Mouse (Mus musculus) lung, embryonic 14.5 days (tissue): Measurements from ENCODE around the gene Gabarap. TPM values are rescaled to one million over a fixed set of nuclear protein-coding genes. Genes with fewer than 3 reads are reported as not detected.

Source experiments
- ATAC-seq: fragments of 200-750 bp; cut with Nextera tagmentation; 2 replicates; pipeline ENCODE4 v1.8.0; 2017; ENCODE audit warnings: mild to moderate bottlenecking, moderate TSS enrichment, moderate library complexity; ENCODE audit not compliant: insufficient read depth
- DNase-seq: peaks from one replicate; pipeline ENCODE4 v3.0.0-alpha.2; 2015
- H3K27ac ChIP-seq: fragments of 300-500 bp; sonication (generic); 2 replicates; pipeline ENCODE4 v1.5.1; 2014; ENCODE audit warnings: low read depth, mild to moderate bottlenecking, moderate library complexity
- H3K27me3 ChIP-seq: fragments of 300-500 bp; sonication (generic); 2 replicates; pipeline ENCODE4 v1.6.1; 2014; ENCODE audit warnings: low read length, control low read depth; ENCODE audit not compliant: insufficient read depth
- H3K36me3 ChIP-seq: fragments of 300-500 bp; sonication (generic); 2 replicates; pipeline ENCODE4 v1.6.1; 2014; ENCODE audit warnings: control low read depth; ENCODE audit not compliant: insufficient read depth
- H3K4me1 ChIP-seq: fragments of 300-500 bp; sonication (generic); 2 replicates; pipeline ENCODE4 v1.6.1; 2014; ENCODE audit warnings: antibody characterized with exemption, control low read depth; ENCODE audit not compliant: insufficient read depth
- H3K4me2 ChIP-seq: fragments of 300-500 bp; sonication (generic); 2 replicates; pipeline ENCODE4 v1.6.1; 2014; ENCODE audit warnings: mild to moderate bottlenecking
- H3K4me3 ChIP-seq: fragments of 300-500 bp; sonication (generic); 2 replicates; pipeline ENCODE4 v1.5.1; 2014; ENCODE audit warnings: low read depth, low read length
- H3K9ac ChIP-seq: fragments of 300-500 bp; sonication (generic); 2 replicates; pipeline ENCODE4 v1.6.1; 2014
- H3K9me3 ChIP-seq: fragments of 300-500 bp; sonication (generic); 2 replicates; pipeline ENCODE4 v1.6.1; 2016; ENCODE audit warnings: low read depth, low read length, control low read depth
- CTCF ChIP-seq: IDR thresholded peaks from 2 replicates; pipeline ENCODE4 v1.5.1; 2016; ENCODE audit warnings: antibody characterized with exemption, low read depth
- WGBS: fragments of 180-500 bp; shearing (Covaris S2); extraction: QIAGEN DNeasy Blood & Tissue Kit; methylation state at CpG from one replicate; pipeline ENCODE4 v1.1.7; 2014; 5-methylcytosine and 5-hydroxymethylcytosine counted together
- polyA plus RNA-seq: library from polyadenylated mRNA; unstranded; fragments of >200 nt; fragmentation: Nextera tagmentation; extraction: Ambion mirVana; gene quantifications from 2 replicates; pipeline ENCODE4 v1.2.1, GENCODE M21; 2014

Gabarap gene
- polyA plus RNA-seq, 1 experiment from 2014 or later, result 444 TPM

- peaks cover 69% of the 10 kb centered on the region for H3K36me3 ChIP-seq
- no peak overlapping the region for H3K4me3 ChIP-seq
- no peak overlapping the region for H3K9ac ChIP-seq
- H3K4me2 ChIP-seq, result no peak overlapping the region
- no peak for DNase-seq
- H3K27me3 ChIP-seq, result peaks cover 19% of the 10 kb centered on the region
- H3K27ac ChIP-seq, result no peak overlapping the region
- no peaks in the 10 kb centered on the region for H3K4me1 ChIP-seq
- ATAC-seq, result no peak
- no peaks in the 10 kb centered on the region for H3K9me3 ChIP-seq
- TF ChIP-seq CTCF, result no peak
- 68% methylated on average over 3 of the region's 3 CpGs for WGBS
Measured at GRCm38 (mm10) chr11:69970775-69971174, 20.2 kb upstream of the Gabarap start.

GRCm38 (mm10) chr11:69974907-69975306, 16.0 kb upstream of the Gabarap start:
- no peak for TF ChIP-seq CTCF
- no peaks in the 10 kb centered on the region for H3K9me3 ChIP-seq
- no peak overlapping the region for H3K9ac ChIP-seq
- H3K4me1 ChIP-seq, result no peaks in the 10 kb centered on the region
- DNase-seq (no peak), ATAC-seq (no peak)
- H3K27me3 ChIP-seq, result no peaks in the 10 kb centered on the region
- WGBS, result 94% methylated on average over 2 of the region's 2 CpGs
- no peak overlapping the region for H3K4me3 ChIP-seq
- peaks cover 75% of the 10 kb centered on the region for H3K36me3 ChIP-seq
- no peak overlapping the region for H3K27ac ChIP-seq
- H3K4me2 ChIP-seq, result no peak overlapping the region

GRCm38 (mm10) chr11:69976271-69976670, 14.7 kb upstream of the Gabarap start:
- Histone ChIP-seq H3K36me3 (peaks cover 68% of the 10 kb centered on the region), H3K9me3 (no peaks in the 10 kb centered on the region), H3K27ac (no peak overlapping the region), H3K27me3 (no peaks in the 10 kb centered on the region), H3K4me3 (no peak overlapping the region), H3K4me1 (no peaks in the 10 kb centered on the region), H3K9ac (no peak overlapping the region), H3K4me2 (no peak overlapping the region)
- ATAC-seq (no peak), DNase-seq (no peak)
- no peak for TF ChIP-seq CTCF
- WGBS, result 80% methylated on average over 4 of the region's 4 CpGs

GRCm38 (mm10) chr11:69979827-69980195, 11.1 kb upstream of the Gabarap start:
- peaks cover 11% of the 10 kb centered on the region; the same call in 1 of the 2 replicates for H3K4me1 ChIP-seq
- peak overlapping the region; percentile 67 for H3K4me2 ChIP-seq
- WGBS, result 2% methylated on average over 16 of the region's 16 CpGs
- peaks cover 46% of the 10 kb centered on the region for H3K36me3 ChIP-seq
- no peaks in the 10 kb centered on the region for H3K27me3 ChIP-seq
- H3K4me3 ChIP-seq, result peak overlapping the region; percentile 100
- TF ChIP-seq CTCF, result no peak
- ATAC-seq (no peak), DNase-seq (no peak)
- peak overlapping the region; percentile 98 for H3K27ac ChIP-seq
- H3K9me3 ChIP-seq, result no peaks in the 10 kb centered on the region
- H3K9ac ChIP-seq, result peak overlapping the region; percentile 68

GRCm38 (mm10) chr11:69980196-69981140, 10.5 kb upstream of the Gabarap start:
- peak overlapping the region; percentile 100 for H3K4me3 ChIP-seq
- H3K9me3 ChIP-seq, result no peaks in the 10 kb centered on the region
- peak overlapping the region; percentile 98 for H3K9ac ChIP-seq
- TF ChIP-seq CTCF, result no peak
- peaks cover 46% of the 10 kb centered on the region for H3K36me3 ChIP-seq
- H3K27ac ChIP-seq, result peak overlapping the region; percentile 98
- under 1% methylated on average over 32 of the region's 60 CpGs for WGBS
- peaks cover 11% of the 10 kb centered on the region; the same call in 1 of the 2 replicates for H3K4me1 ChIP-seq
- ATAC-seq (peak; percentile 90), DNase-seq (peak; percentile 100)
- H3K27me3 ChIP-seq, result no peaks in the 10 kb centered on the region
- H3K4me2 ChIP-seq, result peak overlapping the region; percentile 67

- ATAC-seq, result peak; percentile 36; the same call in 1 of the 2 replicates
- H3K9ac ChIP-seq, result peak within 1 kb of the TSS; percentile 98
- WGBS, result under 1% methylated on average over 43 of the region's 43 CpGs
- peaks cover 11% of the 10 kb centered on the region; the same call in 1 of the 2 replicates for H3K4me1 ChIP-seq
- peaks cover 45% of the 10 kb centered on the region for H3K36me3 ChIP-seq
- DNase-seq, result peak; percentile 42
- H3K9me3 ChIP-seq, result no peaks in the 10 kb centered on the region
- peak within 1 kb of the TSS; percentile 98 for H3K27ac ChIP-seq
- no peaks in the 10 kb centered on the region for H3K27me3 ChIP-seq
- no peak for TF ChIP-seq CTCF
- H3K4me2 ChIP-seq, result peak within 1 kb of the TSS; percentile 67
- H3K4me3 ChIP-seq, result peak within 1 kb of the TSS; percentile 100
Measured at GRCm38 (mm10) chr11:69981141-69981762, 9.7 kb upstream of the Gabarap start, which contains the start of gene Ctdnep1. Ctdnep1 (plus strand) TSS chr11:69981156.

- Histone ChIP-seq H3K4me1 (peaks cover 11% of the 10 kb centered on the region; the same call in 1 of the 2 replicates), H3K4me2 (peak within 1 kb of the TSS; percentile 67), H3K9ac (peak within 1 kb of the TSS; percentile 98), H3K27ac (peak within 1 kb of the TSS; percentile 98), H3K27me3 (no peaks in the 10 kb centered on the region), H3K9me3 (no peaks in the 10 kb centered on the region), H3K36me3 (peaks cover 47% of the 10 kb centered on the region), H3K4me3 (peak within 1 kb of the TSS; percentile 100)
- no peak for TF ChIP-seq CTCF
- ATAC-seq (no peak), DNase-seq (no peak)
- 45% methylated on average over 8 of the region's 8 CpGs for WGBS
Measured at GRCm38 (mm10) chr11:69982225-69982624, 8.7 kb upstream of the Gabarap start, which contains the start of gene Elp5. Elp5 (minus strand) TSS chr11:69982517.
